Mouse (Mus musculus) spleen, adult 2 months (tissue): ENCODE measurements around the gene Il12b.

Source experiments
- CTCF ChIP-seq: fragments of 200-500 bp; IDR thresholded peaks from 2 replicates; pipeline ENCODE4 v1.5.1; 2011; ENCODE audit warnings: mild to moderate bottlenecking, inconsistent platforms; ENCODE audit not compliant: insufficient read depth, insufficient read length, insufficient replicate concordance; ENCODE audit errors: extremely low read depth
- POLR2A ChIP-seq: fragments of 200-500 bp; IDR thresholded peaks from 2 replicates; pipeline ENCODE4 v1.6.1; 2011; ENCODE audit warnings: low read depth, low read length, inconsistent platforms

DNA sequence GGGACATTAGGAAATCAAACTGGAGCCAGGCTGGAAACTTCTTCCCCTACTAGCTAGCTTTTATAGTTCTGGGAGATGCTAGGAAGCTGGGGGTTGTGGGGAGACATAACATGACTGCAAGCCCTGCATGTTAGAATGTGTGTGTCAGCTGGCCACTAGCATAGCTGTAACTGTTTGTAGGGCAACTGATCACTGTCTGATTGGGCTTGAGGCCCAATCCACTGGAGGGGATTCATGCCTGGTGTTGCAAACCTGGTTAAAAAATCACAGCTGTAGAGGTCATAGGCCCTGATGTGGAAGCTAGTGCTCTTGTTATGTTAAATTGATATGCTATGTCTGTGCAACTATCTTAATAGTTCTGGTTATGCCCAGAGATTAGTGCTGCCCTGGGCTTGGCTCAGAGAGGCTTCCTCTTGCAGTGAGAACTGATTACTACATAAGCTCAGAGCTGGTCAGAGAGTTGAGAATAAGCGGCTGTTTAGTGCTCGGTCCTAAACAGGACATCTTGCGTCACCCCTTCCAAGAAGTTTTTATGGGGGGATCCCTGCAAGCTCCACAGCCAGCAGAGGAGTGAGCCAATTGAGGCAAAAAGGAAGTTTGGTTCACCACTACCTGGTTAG is 19.3 kb upstream of the Il12b start:
- no peak for TF ChIP-seq CTCF
- TF ChIP-seq POLR2A = no peak
